Mouse (Mus musculus): ENCODE data around the gene Stum.

The Stum gene

DNA sequence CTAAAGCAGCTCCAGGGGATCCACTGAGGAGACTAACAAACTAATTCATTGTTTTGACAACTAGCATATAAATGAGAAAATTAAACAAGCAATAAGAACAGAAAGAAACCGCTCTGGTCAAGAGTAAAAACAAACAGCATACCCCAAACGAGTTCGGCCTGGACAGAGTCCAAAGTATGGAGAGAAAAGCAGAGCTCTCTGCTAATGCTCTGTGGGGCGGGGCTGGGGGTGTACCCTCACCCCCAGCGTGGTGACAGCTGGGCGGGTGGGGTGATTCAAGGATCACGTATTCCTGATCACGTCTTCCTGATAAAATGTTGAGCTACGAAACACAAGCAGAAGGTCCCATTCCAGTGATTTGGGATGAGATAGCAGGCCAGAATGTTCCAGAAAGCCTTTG is 9.5 kb upstream of the Stum start:
- DNase-seq: no peak

DNA sequence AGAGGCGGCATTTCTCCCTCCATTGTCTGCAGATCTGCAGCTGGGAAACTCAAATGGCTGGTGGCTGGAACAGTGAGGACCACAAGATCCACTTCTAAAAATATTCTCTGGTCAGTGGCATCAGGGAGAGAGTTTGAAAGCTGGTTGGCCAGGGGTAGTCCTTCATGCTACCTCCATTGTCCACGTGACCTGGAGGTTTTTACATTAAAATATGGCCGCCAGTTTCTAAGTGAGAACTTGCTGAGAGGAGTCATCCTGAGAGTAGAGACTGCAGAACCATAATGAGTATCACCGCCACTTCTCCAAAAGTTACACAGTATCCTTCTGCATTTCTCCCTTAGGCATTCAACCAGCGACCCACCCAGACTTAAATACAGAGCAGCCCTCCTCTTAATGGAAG is 2.0 kb upstream of the Stum start:
- DNase-seq: no peak

GRCm38 (mm10) chr1:180482840-180483398 is 385 bp downstream of the Stum start:
- DNase-seq: no peak

DNA sequence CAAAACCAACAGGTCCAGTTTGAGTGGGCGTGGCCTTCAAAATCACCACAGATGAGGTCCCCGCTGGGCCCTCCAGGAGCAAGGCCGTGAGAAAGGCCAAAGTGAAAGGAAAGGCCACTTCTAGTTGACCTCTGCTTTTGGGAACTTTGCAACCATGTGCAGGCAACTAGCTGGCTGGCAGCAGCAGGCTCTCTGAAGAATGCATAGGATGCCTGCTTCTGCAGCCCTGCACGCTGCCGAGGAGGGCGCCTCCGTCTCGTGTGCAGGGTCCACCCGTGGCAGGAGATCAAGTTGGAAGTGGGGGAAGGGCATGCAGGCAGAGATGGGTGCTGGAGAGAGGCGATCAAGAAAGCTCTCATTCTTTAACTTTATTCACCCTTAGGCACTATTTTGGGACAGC is 1.3 kb downstream of the Stum start:
- no peak for DNase-seq

DNA sequence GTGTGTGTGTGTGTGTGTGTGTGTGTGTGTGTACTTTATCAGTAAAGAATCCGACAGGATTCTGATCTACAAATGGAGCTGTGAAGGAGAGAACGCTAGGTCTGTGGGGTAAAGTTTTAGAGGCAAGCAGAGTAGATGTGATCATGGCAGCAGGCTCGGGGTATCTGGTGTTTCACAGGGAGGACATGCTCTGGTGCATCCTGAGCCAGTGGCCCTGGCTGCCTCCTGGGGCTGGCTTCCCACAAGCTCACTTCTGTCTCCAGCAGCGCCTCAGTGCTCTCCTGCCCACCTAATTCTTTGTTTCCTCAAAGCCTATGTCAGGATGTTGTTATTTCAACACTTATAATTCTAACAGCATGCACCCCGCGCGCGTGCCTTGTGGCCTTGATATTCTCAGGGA is 2.0 kb downstream of the Stum start:
- no peak for DNase-seq

DNA sequence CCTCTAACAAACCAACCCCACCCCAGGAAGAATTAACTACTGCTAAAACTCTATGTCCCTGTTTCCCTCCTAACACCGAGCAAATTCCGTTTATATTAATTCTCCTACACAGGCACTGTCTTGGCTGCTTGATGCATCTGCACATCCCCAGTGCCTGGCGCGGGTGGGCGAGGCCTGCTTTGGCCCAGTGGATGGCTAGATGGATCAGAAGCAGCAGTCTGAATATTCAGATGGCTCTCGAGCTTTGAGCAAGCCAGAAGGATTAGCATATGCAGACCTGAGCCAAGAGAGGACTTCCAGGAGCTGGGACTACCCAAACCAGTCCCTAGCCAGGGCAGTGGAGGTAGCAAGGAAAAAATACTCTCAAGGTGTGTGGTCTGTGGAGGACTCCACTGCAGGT is 3.0 kb downstream of the Stum start:
- DNase-seq: no peak

DNA sequence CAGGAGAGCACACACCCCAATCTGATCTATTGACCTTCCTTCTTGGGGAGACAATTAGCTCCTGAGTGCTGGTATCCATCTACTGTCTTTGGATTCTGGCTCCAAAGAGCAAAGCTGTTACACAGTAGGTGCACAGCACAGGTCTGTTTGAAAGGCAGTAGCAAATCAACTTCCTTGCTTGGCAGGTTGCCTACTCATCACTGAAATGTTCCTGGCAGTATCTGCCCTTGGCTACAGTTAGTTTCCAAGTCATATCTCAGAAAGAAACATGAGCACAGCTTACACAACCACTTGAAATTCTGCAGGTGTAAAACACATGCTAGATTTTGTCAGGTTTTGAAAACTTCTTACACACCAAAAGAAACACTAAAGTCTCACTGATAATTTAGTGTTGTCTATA is 9.7 kb downstream of the Stum start:
- no peak for DNase-seq

- DNase-seq: no peak
Measured at GRCm38 (mm10) chr1:180468004-180468403, 15.3 kb downstream of the Stum start.

DNA sequence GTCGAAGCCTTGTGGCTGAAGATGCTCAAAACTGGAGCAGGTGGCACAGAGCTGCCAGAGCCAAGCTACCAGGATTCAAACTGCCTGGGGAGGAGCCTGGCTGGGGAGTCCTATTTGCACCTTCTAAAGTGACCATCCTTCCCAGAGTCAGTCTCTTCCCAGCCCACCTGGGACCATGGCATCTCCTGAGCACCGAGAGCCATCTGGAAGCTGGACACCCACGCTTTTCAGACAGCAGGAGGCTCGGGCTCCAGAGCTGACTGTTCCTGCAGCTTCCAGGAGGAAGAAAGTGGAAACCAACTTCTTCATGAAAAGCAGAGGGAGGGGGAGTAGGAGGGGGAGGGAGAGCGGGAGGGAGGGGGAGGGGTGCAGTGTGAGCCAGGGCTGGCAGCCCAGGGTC is 17.7 kb downstream of the Stum start:
- DNase-seq: no peak

DNA sequence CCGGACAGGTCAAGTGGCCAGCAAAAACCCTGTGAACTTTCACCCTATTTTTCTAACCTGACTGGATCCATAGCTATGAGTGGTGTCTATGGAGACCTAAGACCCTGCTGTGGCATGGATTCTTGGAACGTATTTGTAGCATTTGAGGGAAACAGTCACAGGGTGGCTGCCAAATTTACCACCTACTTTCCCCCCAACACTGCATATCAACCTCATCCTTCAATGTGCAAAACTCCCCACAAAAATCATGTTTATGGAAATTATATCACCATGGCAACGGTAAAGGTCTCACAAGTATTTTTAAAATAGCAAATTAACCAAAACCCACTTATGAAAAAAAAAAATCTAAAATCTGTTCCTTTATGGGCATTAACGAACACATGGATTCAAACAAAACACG is 18.9 kb downstream of the Stum start:
- no peak for DNase-seq

GRCm38 (mm10) chr1:180462983-180463475 is 20.3 kb downstream of the Stum start:
- DNase-seq: no peak

GRCm38 (mm10) chr1:180462396-180462795 is 20.9 kb downstream of the Stum start:
- no peak for DNase-seq

- no peak for DNase-seq
Measured at GRCm38 (mm10) chr1:180460721-180461120, 22.6 kb downstream of the Stum start.

DNA sequence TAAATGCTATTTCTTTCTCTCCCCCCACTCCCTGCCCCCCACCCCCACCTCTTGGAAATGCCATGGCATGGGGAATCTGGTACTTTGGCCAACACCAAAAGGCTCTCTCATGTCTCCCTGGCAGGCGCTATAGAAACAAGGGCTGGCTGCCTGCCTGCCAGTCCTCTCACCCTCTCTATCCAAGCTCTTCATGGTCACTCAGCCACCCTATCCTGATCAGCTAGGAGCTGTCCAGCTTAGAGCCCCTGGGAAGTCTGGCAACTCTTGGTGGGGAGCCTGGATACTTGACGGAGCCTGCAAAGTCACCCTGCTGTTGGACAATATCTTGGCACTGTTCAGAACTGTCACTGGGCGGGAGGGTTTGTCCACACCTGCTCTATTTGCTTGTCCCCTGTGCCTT is 24.6 kb downstream of the Stum start:
- no peak for DNase-seq

DNA sequence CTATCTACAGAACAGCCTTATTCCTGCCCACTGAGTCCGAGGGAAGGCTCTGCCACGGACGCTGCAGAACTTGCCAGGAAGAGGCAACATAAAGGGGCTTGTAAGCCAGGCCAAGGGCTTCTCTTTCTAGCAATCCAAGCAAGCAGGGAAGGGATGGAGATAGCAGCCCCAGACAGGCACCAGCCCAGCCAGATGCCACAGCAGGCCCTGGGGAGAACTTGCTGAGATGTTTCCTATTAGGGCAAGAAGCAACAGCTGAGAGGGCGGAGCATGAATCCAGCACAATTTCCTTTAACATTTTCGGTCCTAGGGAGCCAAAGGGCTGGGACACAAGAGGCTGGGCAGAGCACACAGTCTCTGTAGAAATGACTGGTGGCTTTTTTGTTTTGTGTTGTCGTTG is 25.0 kb downstream of the Stum start:
- peak; percentile 19 for DNase-seq

- no peak for DNase-seq
Measured at GRCm38 (mm10) chr1:180449641-180450040, 33.7 kb downstream of the Stum start.

DNA sequence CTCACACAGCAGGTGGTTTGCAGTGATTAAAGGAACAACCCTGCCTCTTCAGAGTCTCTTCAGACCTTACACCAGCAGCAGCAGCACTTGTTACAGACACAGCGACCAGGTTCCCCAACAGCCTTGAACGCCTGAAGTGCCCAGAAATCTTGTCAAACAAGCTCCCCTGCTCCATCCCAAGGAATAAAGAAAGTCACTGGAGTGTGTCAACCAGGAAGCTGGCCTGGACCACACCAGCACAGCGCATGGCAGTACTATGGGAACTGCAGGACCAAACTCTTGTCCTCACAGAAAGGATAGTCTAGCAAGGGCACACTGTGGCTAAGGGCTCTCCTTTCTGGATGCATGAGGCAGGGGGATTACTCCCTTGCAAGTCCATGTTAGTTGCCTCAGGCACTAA is 38.9 kb downstream of the Stum start:
- no peak for DNase-seq

DNA sequence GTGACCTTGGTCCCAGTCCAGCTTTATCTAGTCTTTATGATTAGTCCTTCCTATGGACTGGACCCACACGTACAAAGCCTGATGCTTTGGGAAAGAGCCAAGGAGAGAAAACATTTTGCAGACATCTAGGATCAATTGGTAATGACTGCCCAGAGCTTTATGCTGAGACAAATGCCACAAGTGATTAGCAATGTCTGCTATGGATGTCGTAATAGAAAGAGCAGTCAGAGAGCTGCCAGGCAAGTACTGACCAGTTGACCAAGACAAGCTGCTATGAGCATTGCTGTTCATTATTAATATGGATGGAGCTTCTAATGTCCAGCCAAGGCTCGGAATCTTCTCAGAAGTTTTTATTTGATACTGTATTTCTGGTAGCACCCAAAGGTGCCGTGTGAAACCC is 43.8 kb downstream of the Stum start:
- DNase-seq: no peak

DNA sequence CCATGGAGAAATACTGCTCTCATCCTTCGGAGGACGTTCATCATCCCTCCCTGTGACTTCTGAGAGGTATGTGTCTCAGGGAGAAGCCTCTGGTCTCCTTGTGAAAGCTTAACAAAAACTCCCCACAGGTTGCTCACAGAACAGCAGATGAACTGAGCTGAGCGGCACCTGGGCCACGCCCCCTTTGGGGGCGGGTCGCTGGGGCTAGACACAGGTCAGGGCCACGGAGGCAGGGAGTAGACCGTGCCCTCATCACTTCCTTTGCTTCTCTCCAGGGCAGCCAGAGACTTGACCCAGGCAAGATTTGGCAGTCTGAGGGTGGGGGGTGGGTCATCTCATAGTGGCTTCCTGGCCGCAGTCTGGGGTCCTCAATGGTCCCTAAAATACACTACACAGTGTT is 48.4 kb downstream of the Stum start:
- no peak for DNase-seq

DNA sequence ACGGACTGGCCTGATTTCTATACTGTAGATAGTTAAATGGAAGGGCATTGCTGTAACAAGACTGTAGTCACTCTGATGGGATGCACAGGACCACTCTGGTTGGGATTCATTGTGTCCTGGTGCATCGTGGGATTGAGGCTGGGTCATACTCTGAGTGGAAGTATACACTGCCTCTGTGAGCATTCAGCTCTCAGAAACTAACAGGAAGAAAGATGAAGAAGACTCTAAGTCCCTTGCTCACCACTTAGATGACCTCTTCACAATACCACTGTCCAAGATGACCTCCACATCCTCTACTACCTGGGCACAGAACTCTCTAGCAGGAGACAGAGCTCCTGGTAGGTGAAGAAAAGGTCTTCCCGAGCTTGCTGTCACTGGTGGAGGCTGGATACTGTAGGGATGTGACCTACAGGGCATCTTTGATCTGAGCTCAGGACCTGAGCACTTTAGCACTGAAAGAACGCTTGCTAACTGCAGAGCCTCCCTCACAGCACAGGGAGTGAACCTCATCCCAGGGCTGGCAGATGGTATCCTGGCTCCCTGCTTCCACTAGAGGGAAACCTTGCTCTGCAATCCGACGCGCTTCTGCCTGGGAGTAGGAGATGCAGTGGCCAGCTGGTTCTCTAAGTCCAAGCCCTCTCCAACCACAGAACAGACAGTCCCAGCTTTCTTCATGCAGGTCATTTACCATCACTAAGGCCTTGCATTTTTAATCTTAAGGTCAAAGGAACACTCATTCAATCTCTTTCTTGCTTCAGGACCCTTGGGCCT is 49.3 kb downstream of the Stum start:
- peak; percentile 64 for DNase-seq

DNA sequence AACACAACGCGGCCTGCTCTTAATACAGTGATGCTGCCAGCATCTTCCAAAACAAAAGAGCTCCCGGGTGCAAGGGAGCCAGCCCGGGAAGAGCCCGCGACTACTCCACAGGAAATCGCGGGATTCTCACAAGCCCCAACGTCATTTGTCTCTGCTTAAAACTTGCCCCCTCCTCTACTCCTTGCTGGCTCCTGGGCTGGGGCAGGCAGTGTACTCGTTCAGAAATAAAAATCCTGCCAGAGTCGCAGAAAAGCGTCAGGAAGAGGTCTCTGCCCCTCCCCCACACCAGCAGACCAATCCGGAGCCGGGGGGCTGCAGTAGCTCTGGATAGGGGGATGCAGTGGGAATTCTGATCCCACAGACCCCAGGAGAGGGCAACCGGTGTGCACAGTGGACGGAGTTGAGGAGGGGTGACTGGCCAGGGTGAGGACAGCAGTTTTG is 50.2 kb downstream of the Stum start:
- DNase-seq: no peak

DNA sequence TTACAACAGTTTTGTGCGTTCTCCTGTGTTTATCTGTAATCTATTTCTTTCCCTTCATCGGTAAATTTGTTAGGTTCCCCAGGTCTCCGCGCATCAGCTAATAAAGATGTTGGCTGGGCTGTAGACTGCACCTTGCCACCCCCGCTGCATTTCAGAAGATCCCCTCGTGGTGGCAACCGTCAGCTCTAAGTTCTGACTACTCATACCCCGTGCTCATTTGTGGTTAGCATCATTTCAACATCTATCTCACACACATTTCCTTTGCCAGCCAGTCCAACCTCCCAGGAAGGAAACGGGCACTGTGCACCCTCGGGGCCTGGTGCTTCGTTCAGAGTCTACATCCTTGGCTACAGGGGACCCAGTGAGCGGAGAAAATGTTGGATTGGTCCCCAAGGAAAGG is 51.5 kb downstream of the Stum start:
- no peak for DNase-seq

DNA sequence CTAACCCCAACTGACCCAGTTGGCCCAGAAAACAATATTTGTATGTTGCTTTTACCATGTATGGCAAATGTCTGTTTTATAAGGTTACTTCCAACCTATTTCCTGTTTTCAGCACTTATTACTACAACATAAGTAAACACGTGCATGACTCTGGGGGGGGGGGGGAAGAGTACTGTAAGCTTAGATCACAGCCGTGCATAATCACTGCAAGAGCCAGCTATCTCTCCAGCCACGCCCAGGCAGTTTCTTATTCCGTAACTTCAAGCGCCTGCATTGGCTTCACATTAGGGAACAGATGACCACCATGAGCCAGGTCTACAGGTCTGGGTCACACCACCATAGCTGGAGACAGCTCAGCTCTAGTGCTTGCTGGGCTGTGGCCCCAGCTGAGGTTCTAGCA is 53.5 kb downstream of the Stum start:
- DNase-seq: no peak

DNA sequence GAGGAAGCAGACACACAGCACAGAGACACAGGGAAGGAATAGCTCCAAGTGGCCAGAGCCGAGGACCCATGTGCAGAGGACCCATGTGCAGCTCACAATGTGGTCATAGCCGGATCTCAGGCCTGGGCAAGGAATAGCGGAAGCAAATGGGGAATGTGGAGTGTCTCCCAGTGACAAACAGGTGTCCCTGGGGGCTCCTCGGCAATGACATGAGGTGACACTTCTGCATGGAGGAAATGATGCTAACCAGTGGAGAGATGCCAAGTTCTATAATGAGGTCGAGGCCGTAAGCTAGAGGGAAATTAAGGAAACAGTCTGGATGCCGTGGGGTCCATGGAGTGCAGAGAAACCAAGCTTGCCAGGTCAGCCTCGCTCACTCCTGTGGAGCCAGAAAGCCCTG is 54.4 kb downstream of the Stum start:
- DNase-seq: no peak
